Mouse (Mus musculus): ENCODE measurements around the gene Usp21.

- TF ChIP-seq POLR2A (IDR thresholded peaks at IDR 0.05; ENCODE audit: low read depth, low read length) (no peak), CTCF (conservative IDR thresholded peaks at IDR 0.05; ENCODE audit: insufficient read depth, insufficient read length, low read depth, low read length) (no peak)
These were observed 8.6 kb downstream of the Usp21 start for GRCm38 (mm10) chr1:171279012-171279705.

Measured in kidney, adult 2 months (tissue).